Mouse (Mus musculus) liver, adult 2 months (tissue): ENCODE data around the gene Amdhd1.

ENCODE experiments used
- CTCF ChIP-seq: fragments of 200-500 bp; IDR thresholded peaks from 2 replicates; pipeline ENCODE4 v1.5.1; 2011; ENCODE audit warnings: low read depth, low read length, control low read depth
- POLR2A ChIP-seq: fragments of 200-500 bp; IDR thresholded peaks from 2 replicates; pipeline ENCODE4 v1.6.1; 2011; ENCODE audit warnings: low read length, control low read depth; ENCODE audit not compliant: insufficient read depth; ENCODE audit errors: extremely low read depth

DNA sequence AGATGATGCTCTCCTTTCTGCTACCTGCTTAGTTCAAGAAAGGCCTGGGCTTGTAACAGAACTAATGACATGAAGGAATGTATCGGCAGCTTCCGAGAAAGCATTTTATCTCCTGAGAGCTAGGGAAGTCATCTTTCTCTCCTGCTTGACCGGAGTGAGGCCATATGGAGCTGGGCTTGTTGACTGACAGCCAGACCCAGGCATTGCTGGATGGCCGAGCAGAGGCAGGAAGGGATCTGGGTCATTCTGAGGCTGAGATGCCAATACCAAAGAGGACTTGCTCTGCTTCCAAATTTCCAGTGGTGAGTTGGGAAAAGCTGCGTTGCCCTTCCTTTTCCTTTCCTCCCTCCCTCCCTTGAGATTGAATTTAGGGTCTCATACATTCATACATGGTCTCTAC is 20.1 kb downstream of the Amdhd1 start:
- TF ChIP-seq CTCF (no peak), POLR2A (no peak)
